Mouse (Mus musculus): ENCODE data around the gene Cpn2.
A peak's percentile ranks its signal among the peaks of the same experiment; 100 is the strongest.

Gene Cpn2

GRCm38 (mm10) chr16:30238791-30239190 is 28.5 kb downstream of the Cpn2 start:
- DNase-seq (ENCODE audit: low read depth, low spot score) = no peak

- peak; percentile 76 for DNase-seq (ENCODE audit: low read depth, low spot score)
These were observed 31.1 kb downstream of the Cpn2 start for GRCm38 (mm10) chr16:30236091-30236699.

GRCm38 (mm10) chr16:30235577-30235976 is 31.7 kb downstream of the Cpn2 start:
- peak; percentile 29 for DNase-seq (ENCODE audit: low read depth, low spot score)

GRCm38 (mm10) chr16:30234636-30235546 is 32.4 kb downstream of the Cpn2 start:
- DNase-seq (ENCODE audit: low read depth, low spot score) = peak; percentile 52

GRCm38 (mm10) chr16:30234077-30234476 is 33.2 kb downstream of the Cpn2 start:
- no peak for DNase-seq (ENCODE audit: low read depth, low spot score)

- DNase-seq (ENCODE audit: low read depth, low spot score) = no peak
These were observed 35.3 kb downstream of the Cpn2 start for GRCm38 (mm10) chr16:30231882-30232604.

- no peak for DNase-seq (ENCODE audit: low read depth, low spot score)
These were observed 39.9 kb downstream of the Cpn2 start for GRCm38 (mm10) chr16:30227352-30227751.

GRCm38 (mm10) chr16:30221161-30221782 is 46.0 kb downstream of the Cpn2 start:
- DNase-seq (ENCODE audit: low read depth, low spot score) = no peak

GRCm38 (mm10) chr16:30215811-30216210 is 51.5 kb downstream of the Cpn2 start:
- DNase-seq (ENCODE audit: low read depth, low spot score) = peak; percentile 21

GRCm38 (mm10) chr16:30213644-30214043 is 53.7 kb downstream of the Cpn2 start:
- no peak for DNase-seq (ENCODE audit: low read depth, low spot score)

- no peak for DNase-seq (ENCODE audit: low read depth, low spot score)
These were observed 55.3 kb downstream of the Cpn2 start for GRCm38 (mm10) chr16:30212035-30212434.

GRCm38 (mm10) chr16:30209264-30209663 is 58.0 kb downstream of the Cpn2 start:
- DNase-seq (ENCODE audit: low read depth, low spot score) = no peak

GRCm38 (mm10) chr16:30207991-30208390 is 59.3 kb downstream of the Cpn2 start:
- peak; percentile 64 for DNase-seq (ENCODE audit: low read depth, low spot score)

- DNase-seq (ENCODE audit: low read depth, low spot score) = no peak
These were observed 60.0 kb downstream of the Cpn2 start for GRCm38 (mm10) chr16:30207111-30207828.

All from brain, adult 2 months (tissue).